Mouse (Mus musculus): Measurements from ENCODE around the gene Capn9. TPM values are rescaled to one million over a fixed set of nuclear protein-coding genes. Genes with fewer than 3 reads are reported as not detected.

Gene Capn9
- polyA plus RNA-seq (2017; shearing (Covaris generic)), result not detected

DNA sequence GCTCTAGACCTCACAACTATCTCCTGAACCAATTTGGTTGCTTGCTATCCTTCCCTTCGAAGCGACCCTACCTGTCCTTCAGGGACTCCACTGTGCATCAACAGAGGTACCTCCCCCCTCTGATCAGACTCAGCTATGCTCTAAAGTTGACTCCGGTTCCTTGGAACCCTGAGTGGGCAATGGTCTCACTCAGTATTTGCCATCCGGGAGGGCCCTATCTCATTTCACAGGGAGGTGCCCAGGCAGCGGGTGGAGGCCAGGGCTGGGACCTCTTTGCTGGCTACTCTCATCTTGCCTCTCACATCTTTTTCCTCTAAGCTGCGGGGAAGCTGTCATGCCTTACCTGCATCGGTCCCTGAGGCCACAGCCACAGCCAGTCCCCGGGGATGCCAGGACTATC lies at the start of gene Capn9:
Capn9 (plus strand) TSS at position 301 of the 400 bp plus-strand sequence.

GRCm38 (mm10) chr8:124569593-124569992 lies 6.3 kb upstream of the Capn9 start, which contains the start of gene Agt:
Gene Agt (minus strand): TSS chr8:124569706.

DNA sequence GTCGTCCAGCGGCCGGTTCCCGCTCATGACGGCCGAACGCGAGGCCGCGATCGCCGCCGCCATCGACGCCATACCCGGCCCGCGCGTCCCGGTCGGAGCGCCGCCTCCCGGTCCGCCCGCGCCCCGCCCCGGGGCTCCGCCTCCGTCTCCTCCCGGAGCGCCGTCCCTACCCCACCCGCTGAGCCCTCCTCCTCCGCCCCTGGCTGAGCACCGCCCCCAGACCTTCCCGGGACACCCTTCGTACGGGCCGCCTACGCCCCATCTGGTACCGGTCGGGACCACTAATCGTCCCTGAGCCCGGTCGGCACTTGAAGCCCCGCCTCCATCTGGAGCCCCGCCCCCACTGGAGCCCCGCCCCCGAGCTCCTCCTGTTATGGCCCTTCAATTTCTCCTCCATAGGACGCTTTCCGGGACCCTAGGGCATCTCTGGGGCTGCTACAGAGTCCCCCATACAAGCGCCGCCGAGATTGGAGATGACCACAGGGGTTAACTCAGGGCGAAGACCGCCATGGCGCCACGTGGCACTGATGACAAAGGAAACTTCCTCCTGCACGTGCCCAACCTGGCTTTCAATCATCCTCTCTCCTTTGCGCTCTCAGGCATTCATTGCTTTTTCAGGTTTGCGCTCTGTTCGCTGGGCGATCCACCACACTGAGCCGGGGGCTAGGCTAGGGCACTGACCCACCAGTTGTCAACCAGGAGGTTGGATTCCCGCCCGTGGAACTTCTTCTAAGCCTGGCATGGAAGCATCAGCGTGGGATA lies 87.4 kb downstream of the Capn9 start, which contains the start of gene 2310022B05Rik:
2310022B05Rik (minus strand) TSS at position 258 of the 762 bp plus-strand sequence.

Other genes starting within 250 kb of the Capn9 start
- under 1 TPM in 1 of 2 experiments, not detected in 1; 0.06 TPM for gene Pgbd5, start 136.5 kb upstream of the Capn9 start, polyA plus RNA-seq (2017; shearing (Covaris generic))
- gene Cog2, start 55.3 kb upstream of the Capn9 start, polyA plus RNA-seq (2017; shearing (Covaris generic)), result 10 to 100 TPM; 45.8 to 55.0 TPM
- gene Agt, start 6.4 kb upstream of the Capn9 start, polyA plus RNA-seq (2017; shearing (Covaris generic)), result under 1 TPM in 1 of 2 experiments, not detected in 1; 0.15 TPM
- 1 to 10 TPM; 4.2 to 5.5 TPM for gene 2310022B05Rik, start 87.3 kb downstream of the Capn9 start, polyA plus RNA-seq (2017; shearing (Covaris generic))
- gene Ttc13, start 145.9 kb downstream of the Capn9 start, polyA plus RNA-seq (2017; shearing (Covaris generic)), result 100 to 1,000 TPM in 1 of 2 experiments, 10 to 100 TPM in 1; 82.3 to 109 TPM
- 10 to 100 TPM; 11.5 to 30.2 TPM for gene Arv1, start 146.0 kb downstream of the Capn9 start, polyA plus RNA-seq (2017; shearing (Covaris generic))
- 10 to 100 TPM; 15.3 to 17.1 TPM for gene Fam89a, start 175.7 kb downstream of the Capn9 start, polyA plus RNA-seq (2017; shearing (Covaris generic))
- gene Trim67, start 217.0 kb downstream of the Capn9 start, polyA plus RNA-seq (2017; shearing (Covaris generic)), result under 1 TPM in 1 of 2 experiments, not detected in 1; 0.10 TPM

Data from activated CD4-positive, CD25-positive, alpha-beta regulatory T cell (primary cell).